Mouse (Mus musculus) lung, embryonic 14.5 days (tissue): ENCODE results near the gene 1700008O03Rik. TPM values are rescaled to one million over a fixed set of nuclear protein-coding genes. Genes with fewer than 3 reads are reported as not detected.

ENCODE experiments used
- ATAC-seq: fragments of 200-750 bp; cut with Nextera tagmentation; 2 replicates; pipeline ENCODE4 v1.8.0; 2017; ENCODE audit warnings: mild to moderate bottlenecking, moderate TSS enrichment, moderate library complexity; ENCODE audit not compliant: insufficient read depth
- DNase-seq: peaks from one replicate; pipeline ENCODE4 v3.0.0-alpha.2; 2015
- H3K27ac ChIP-seq: fragments of 300-500 bp; sonication (generic); 2 replicates; pipeline ENCODE4 v1.5.1; 2014; ENCODE audit warnings: low read depth, mild to moderate bottlenecking, moderate library complexity
- H3K27me3 ChIP-seq: fragments of 300-500 bp; sonication (generic); 2 replicates; pipeline ENCODE4 v1.6.1; 2014; ENCODE audit warnings: low read length, control low read depth; ENCODE audit not compliant: insufficient read depth
- H3K36me3 ChIP-seq: fragments of 300-500 bp; sonication (generic); 2 replicates; pipeline ENCODE4 v1.6.1; 2014; ENCODE audit warnings: control low read depth; ENCODE audit not compliant: insufficient read depth
- H3K4me1 ChIP-seq: fragments of 300-500 bp; sonication (generic); 2 replicates; pipeline ENCODE4 v1.6.1; 2014; ENCODE audit warnings: antibody characterized with exemption, control low read depth; ENCODE audit not compliant: insufficient read depth
- H3K4me2 ChIP-seq: fragments of 300-500 bp; sonication (generic); 2 replicates; pipeline ENCODE4 v1.6.1; 2014; ENCODE audit warnings: mild to moderate bottlenecking
- H3K4me3 ChIP-seq: fragments of 300-500 bp; sonication (generic); 2 replicates; pipeline ENCODE4 v1.5.1; 2014; ENCODE audit warnings: low read depth, low read length
- H3K9ac ChIP-seq: fragments of 300-500 bp; sonication (generic); 2 replicates; pipeline ENCODE4 v1.6.1; 2014
- H3K9me3 ChIP-seq: fragments of 300-500 bp; sonication (generic); 2 replicates; pipeline ENCODE4 v1.6.1; 2016; ENCODE audit warnings: low read depth, low read length, control low read depth
- CTCF ChIP-seq: IDR thresholded peaks from 2 replicates; pipeline ENCODE4 v1.5.1; 2016; ENCODE audit warnings: antibody characterized with exemption, low read depth
- WGBS: fragments of 180-500 bp; shearing (Covaris S2); extraction: QIAGEN DNeasy Blood & Tissue Kit; methylation state at CpG from one replicate; pipeline ENCODE4 v1.1.7; 2014; 5-methylcytosine and 5-hydroxymethylcytosine counted together
- polyA plus RNA-seq: library from polyadenylated mRNA; unstranded; fragments of >200 nt; fragmentation: Nextera tagmentation; extraction: Ambion mirVana; gene quantifications from 2 replicates; pipeline ENCODE4 v1.2.1, GENCODE M21; 2014

1700008O03Rik gene
- polyA plus RNA-seq, 1 experiment from 2014 or later = 0.71 TPM

DNA sequence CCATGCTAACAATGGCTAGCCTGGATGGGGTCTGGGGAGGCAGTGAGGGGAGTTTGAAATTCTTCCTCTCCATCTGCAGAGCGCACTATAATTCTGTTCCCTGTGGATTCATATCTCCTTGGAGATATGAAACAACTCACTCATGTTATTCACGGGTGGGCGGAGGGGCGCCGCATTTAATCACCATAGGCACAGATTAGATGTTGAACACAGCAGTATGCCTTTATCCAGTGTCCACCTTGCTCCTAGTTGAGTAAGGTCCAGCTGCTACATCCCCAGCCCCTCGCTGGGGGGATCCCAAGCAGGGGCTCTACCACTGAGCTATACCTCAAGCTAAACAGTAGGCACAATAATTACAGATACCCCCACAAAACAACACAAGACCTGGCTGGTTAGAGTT, 30.2 kb downstream of the 1700008O03Rik start:
- Histone ChIP-seq H3K4me1 (peaks cover 12% of the 10 kb centered on the region), H3K27ac (no peak overlapping the region), H3K27me3 (peaks cover 84% of the 10 kb centered on the region), H3K4me2 (no peak overlapping the region), H3K9me3 (no peaks in the 10 kb centered on the region), H3K36me3 (no peaks in the 10 kb centered on the region), H3K9ac (no peak overlapping the region), H3K4me3 (no peak overlapping the region)
- no peak for DNase-seq
- no peak for ATAC-seq
- TF ChIP-seq CTCF = no peak
- 73% methylated on average over 6 of the region's 6 CpGs for WGBS

- H3K9ac ChIP-seq = no peak overlapping the region
- no peak for TF ChIP-seq CTCF
- no peaks in the 10 kb centered on the region for H3K9me3 ChIP-seq
- peak overlapping the region; percentile 7; the same call in 1 of the 2 replicates for H3K4me3 ChIP-seq
- H3K27ac ChIP-seq = no peak overlapping the region
- H3K4me1 ChIP-seq = peaks cover 7% of the 10 kb centered on the region
- under 1% methylated on average over 34 of the region's 35 CpGs for WGBS
- H3K36me3 ChIP-seq = no peaks in the 10 kb centered on the region
- ATAC-seq = no peak
- peaks cover 80% of the 10 kb centered on the region for H3K27me3 ChIP-seq
- no peak for DNase-seq
- H3K4me2 ChIP-seq = peak overlapping the region; percentile 38
These were observed 31.8 kb downstream of the 1700008O03Rik start for GRCm38 (mm10) chr7:44353601-44354340.

DNA sequence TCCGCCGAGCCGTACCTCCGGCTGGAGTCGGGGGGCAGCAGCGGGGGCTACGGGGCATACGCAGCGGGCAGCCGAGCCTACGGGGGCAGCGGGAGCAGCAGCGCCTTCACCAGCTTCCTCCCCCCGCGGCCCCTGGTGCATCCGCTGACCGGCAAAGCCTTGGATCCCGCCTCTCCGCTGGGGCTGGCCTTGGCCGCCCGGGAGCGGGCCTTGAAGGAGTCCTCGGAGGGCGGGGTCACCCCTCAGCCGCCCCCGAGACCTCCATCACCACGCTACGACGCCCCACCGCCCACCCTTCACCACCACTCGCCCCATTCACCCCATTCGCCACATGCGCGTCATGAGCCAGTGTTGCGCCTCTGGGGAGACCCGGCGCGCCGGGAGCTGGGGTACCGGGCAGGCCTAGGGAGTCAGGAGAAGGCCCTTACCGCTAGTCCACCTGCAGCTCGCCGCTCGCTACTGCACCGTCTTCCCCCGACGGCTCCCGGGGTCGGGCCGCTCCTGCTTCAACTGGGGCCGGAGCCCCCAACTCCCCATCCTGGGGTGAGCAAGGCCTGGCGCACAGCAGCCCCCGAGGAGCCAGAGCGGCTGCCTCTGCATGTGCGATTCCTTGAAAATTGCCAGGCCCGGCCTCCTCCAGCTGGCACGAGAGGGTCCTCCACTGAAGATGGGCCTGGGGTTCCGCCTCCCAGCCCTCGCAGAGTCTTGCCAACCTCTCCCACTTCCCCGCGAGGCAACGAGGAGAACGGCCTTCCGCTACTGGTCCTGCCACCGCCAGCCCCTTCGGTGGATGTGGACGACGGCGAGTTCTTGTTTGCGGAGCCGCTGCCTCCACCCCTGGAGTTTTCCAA, 32.6 kb downstream of the 1700008O03Rik start:
- peak overlapping the region; percentile 38 for H3K4me2 ChIP-seq
- H3K9me3 ChIP-seq = no peaks in the 10 kb centered on the region
- DNase-seq (no peak), ATAC-seq (no peak)
- no peak overlapping the region for H3K9ac ChIP-seq
- peak overlapping the region; percentile 7; the same call in 1 of the 2 replicates for H3K4me3 ChIP-seq
- peaks cover 7% of the 10 kb centered on the region for H3K4me1 ChIP-seq
- 2% methylated on average over 71 of the region's 71 CpGs for WGBS
- no peaks in the 10 kb centered on the region for H3K36me3 ChIP-seq
- H3K27me3 ChIP-seq = peaks cover 76% of the 10 kb centered on the region
- no peak overlapping the region for H3K27ac ChIP-seq
- TF ChIP-seq CTCF = no peak

DNA sequence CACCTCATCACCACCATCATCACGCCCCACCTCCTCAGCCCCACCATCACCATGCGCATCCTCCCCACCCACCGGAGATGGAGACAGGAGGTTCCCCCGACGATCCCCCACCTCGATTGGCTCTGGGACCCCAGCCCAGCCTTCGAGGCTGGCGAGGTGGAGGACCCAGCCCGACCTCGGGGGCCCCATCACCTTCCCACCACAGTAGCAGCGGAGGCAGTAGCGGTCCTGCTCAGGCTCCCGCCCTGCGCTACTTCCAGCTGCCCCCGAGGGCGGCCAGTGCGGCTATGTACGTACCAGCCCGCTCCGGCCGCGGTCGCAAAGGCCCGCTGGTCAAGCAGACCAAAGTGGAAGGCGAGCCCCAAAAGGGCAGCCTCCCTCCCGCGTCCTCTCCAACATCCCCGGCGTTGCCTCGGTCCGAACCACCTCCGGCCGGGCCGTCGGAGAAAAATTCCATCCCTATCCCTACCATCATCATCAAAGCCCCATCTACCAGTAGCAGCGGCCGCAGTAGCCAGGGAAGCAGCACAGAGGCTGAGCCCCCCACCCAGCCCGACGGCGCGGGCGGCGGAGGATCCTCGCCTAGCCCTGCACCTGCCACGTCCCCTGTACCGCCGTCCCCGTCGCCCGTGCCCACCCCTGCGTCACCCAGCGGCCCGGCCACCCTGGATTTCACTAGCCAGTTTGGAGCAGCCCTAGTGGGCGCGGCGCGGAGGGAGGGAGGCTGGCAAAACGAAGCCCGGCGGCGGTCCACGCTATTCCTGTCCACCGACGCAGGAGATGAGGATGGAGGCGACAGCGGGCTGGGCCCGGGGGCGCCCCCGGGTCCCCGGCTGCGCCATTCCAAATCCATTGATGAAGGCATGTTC, 33.5 kb downstream of the 1700008O03Rik start:
- no peak for DNase-seq

DNA sequence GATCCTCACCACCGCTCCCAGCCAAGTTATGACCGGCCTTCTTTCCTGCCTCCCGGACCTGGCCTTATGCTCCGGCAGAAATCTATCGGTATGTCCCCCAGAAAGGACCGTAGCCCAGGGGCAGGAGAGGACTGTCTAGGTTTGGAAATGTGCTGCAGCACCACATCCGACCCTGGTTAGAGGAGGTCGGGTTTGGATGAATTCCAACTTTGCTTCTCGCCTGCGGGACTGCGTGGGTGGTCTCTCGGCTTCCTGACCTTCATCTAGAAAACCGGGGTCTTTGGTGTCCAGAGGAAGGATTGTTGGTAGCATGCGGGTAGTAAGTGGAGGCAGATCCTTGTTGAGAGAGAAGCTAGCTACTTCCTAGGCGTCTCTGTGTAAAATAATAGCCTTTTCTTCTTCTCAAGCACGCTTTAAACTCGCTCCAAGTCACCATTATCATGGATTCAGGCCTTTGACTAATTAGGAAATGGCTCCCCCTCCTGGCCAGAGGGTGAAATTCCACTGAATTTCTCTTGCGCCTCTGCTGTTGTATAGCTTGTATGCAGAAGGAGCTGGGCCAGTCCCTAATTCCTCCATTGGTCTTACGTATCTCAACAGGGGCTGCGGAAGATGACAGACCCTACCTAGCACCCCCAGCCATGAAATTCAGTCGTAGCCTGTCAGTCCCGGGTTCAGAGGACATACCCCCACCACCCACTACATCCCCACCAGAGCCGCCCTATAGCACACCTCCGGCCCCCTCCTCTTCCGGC, 34.5 kb downstream of the 1700008O03Rik start:
- peak; percentile 94 for TF ChIP-seq CTCF
- Histone ChIP-seq H3K36me3 (no peaks in the 10 kb centered on the region), H3K27me3 (peaks cover 58% of the 10 kb centered on the region), H3K9me3 (no peaks in the 10 kb centered on the region), H3K27ac (peak overlapping the region; percentile 27; the same call in 1 of the 2 replicates), H3K4me3 (peak overlapping the region; percentile 18), H3K4me2 (peak overlapping the region; percentile 55), H3K4me1 (no peaks in the 10 kb centered on the region), H3K9ac (peak overlapping the region; percentile 4; the same call in 1 of the 2 replicates)
- WGBS = 1% methylated on average over 25 of the region's 25 CpGs
- ATAC-seq (peak; percentile 66), DNase-seq (peak; percentile 96)

More for the DNA sequence above, 33.5 kb downstream of the 1700008O03Rik start:
- H3K4me3 ChIP-seq = 0 out of 2 replicates have a peak overlapping the region, but pooled peaks have one; percentile 7
- H3K4me1 ChIP-seq = peaks cover 7% of the 10 kb centered on the region
- no peak for ATAC-seq
- no peak for TF ChIP-seq CTCF
- no peak overlapping the region for H3K27ac ChIP-seq
- peak overlapping the region; percentile 38; the same call in 1 of the 2 replicates for H3K4me2 ChIP-seq
- no peaks in the 10 kb centered on the region for H3K36me3 ChIP-seq
- peaks cover 68% of the 10 kb centered on the region for H3K27me3 ChIP-seq
- 3% methylated on average over 69 of the region's 71 CpGs for WGBS
- no peak overlapping the region for H3K9ac ChIP-seq
- no peaks in the 10 kb centered on the region for H3K9me3 ChIP-seq

- H3K4me3 ChIP-seq = no peak overlapping the region
- H3K27ac ChIP-seq = no peak overlapping the region
- no peak for TF ChIP-seq CTCF
- ATAC-seq (no peak), DNase-seq (no peak)
- no peaks in the 10 kb centered on the region for H3K36me3 ChIP-seq
- H3K4me1 ChIP-seq = no peaks in the 10 kb centered on the region
- WGBS = 20% methylated on average over 3 of the region's 3 CpGs
- no peaks in the 10 kb centered on the region for H3K9me3 ChIP-seq
- peaks cover 37% of the 10 kb centered on the region for H3K27me3 ChIP-seq
- H3K9ac ChIP-seq = no peak overlapping the region
- H3K4me2 ChIP-seq = no peak overlapping the region
These were observed 36.6 kb downstream of the 1700008O03Rik start for GRCm38 (mm10) chr7:44349043-44349442.
